8 mouse cellular contexts compared by ENCODE assay signal in the genomic region with DNA sequence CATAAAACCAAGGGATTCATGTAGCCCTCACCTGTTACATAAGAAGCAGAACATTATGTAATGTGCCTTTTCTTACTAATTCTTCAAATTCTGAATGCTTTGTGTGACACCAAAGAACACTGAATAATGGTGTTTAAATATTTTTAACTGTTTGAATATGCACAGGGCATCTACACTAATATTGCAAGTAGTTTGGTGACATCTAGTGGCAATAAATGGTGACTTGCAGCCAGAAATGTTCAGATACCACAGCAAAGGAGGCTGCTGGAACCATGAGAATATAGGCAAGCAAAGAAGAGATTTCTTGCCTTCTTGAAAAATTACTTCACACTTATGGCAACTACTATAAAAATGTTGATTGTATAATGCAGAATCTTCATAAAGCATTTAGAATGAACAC.
DNase-seq lines count a peak whose midpoint lies in the region; ATAC-seq and TF ChIP-seq lines count a peak whose summit lies in the region.

No protein-coding gene starts in this region.

- DNase-seq in kidney, adult 8-10 months = peak; percentile 15 to 21
- peak; percentile 21 for DNase-seq in MEL (ENCODE audit: low read depth, low spot score)
- DNase-seq in embryo, embryonic 11 days = peak; percentile 71
- peak; percentile 26 to 29 for DNase-seq in kidney, postnatal 36 days
- peak; percentile 39 to 63 for DNase-seq in right cerebral cortex, postnatal 36 days (ENCODE audit: low spot score in 2 of 2)
- no peak for DNase-seq in adrenal gland, adult 8-10 months
- no peak for DNase-seq in heart, adult 9 months (ENCODE audit: low spot score in 2 of 2)

- no peaks in the 10 kb centered on the region for H3K27me3 ChIP-seq in kidney, embryonic 15.5 days
- no peaks in the 10 kb centered on the region for H3K27me3 ChIP-seq in MEL (ENCODE audit: control insufficient read depth in 1 of 2, insufficient read depth in 2 of 2, low read length in 2 of 2)

- H3K36me3 ChIP-seq in kidney, embryonic 15.5 days = no peaks in the 10 kb centered on the region
- no peaks in the 10 kb centered on the region for H3K36me3 ChIP-seq in MEL (ENCODE audit: control insufficient read depth in 1 of 2, insufficient read depth in 2 of 2, low read length in 2 of 2)

- no peak overlapping the region for H3K4me2 ChIP-seq in kidney, embryonic 15.5 days

- no peaks in the 10 kb centered on the region for H3K9me3 ChIP-seq in kidney, embryonic 15.5 days (replicated peaks)
- H3K9me3 ChIP-seq in MEL (replicated peaks; ENCODE audit: insufficient read depth, low read length) = no peaks in the 10 kb centered on the region

- H3K9ac ChIP-seq in kidney, embryonic 15.5 days = no peak overlapping the region
- H3K9ac ChIP-seq in MEL (ENCODE audit: control insufficient read depth, low read depth, low read length, poor library complexity, severe bottlenecking) = no peak overlapping the region

- peak in 2 of 3 experiments; percentile 18 to 51; a peak in 3 of 6 replicates for TF ChIP-seq CTCF in MEL (IDR thresholded peaks at IDR 0.05 in 2 of 3, conservative IDR thresholded peaks at IDR 0.05 in 1 of 3; ENCODE audit: control insufficient read depth in 1 of 3, insufficient read depth in 1 of 3, low read depth in 2 of 3, low read length in 3 of 3, poor library complexity in 1 of 3, severe bottlenecking in 1 of 3)

- no peak for TF ChIP-seq POLR2A in MEL (IDR thresholded peaks at IDR 0.05; ENCODE audit: control insufficient read depth in 1 of 2, insufficient read depth in 1 of 2, low read depth in 1 of 2, low read length in 2 of 2, poor library complexity in 1 of 2)

- peak; percentile 69 for TF ChIP-seq RAD21 in MEL (IDR thresholded peaks at IDR 0.05; ENCODE audit: low read depth, low read length)

- H3K4me1 ChIP-seq in kidney, embryonic 15.5 days = no peaks in the 10 kb centered on the region
- no peaks in the 10 kb centered on the region for H3K4me1 ChIP-seq in MEL (ENCODE audit: control insufficient read depth in 1 of 2, insufficient read depth in 2 of 2, low read length in 2 of 2)

- H3K79me2 ChIP-seq in MEL (ENCODE audit: control insufficient read depth, insufficient read depth, low read length, poor library complexity) = no peaks in the 10 kb centered on the region

- no peak overlapping the region for H3K4me3 ChIP-seq in kidney, embryonic 15.5 days (replicated peaks)
- H3K4me3 ChIP-seq in MEL (ENCODE audit: control insufficient read depth in 1 of 2, insufficient read depth in 1 of 2, low read depth in 2 of 2, low read length in 2 of 2) = no peak overlapping the region

- no peak overlapping the region for H3K27ac ChIP-seq in kidney, embryonic 15.5 days
- no peak overlapping the region for H3K27ac ChIP-seq in MEL (ENCODE audit: control insufficient read depth, low read depth, low read length)

- no peak for TF ChIP-seq EP300 in MEL (IDR thresholded peaks at IDR 0.05; ENCODE audit: low read depth in 1 of 2, low read length in 2 of 2)

- no peak for ATAC-seq in kidney, embryonic 15.5 days (replicated peaks; ENCODE audit: low FRiP score)

TF ChIP-seq in MEL, 35 proteins besides CTCF, POLR2A, EP300 and RAD21:
- TF ChIP-seq SMC3 (IDR thresholded peaks at IDR 0.05; ENCODE audit: low read depth, low read length) = peak; percentile 46
- no peak for TF ChIP-seq MAZ (IDR thresholded peaks at IDR 0.05; ENCODE audit: low read depth, low read length)
TF ChIP-seq in MEL: peak in this region for 1.

Comparison
In these comparisons a context has a peak if more than half of its experiments do, and no peak if none do; other contexts are left out.
1. DNase-seq: peak in kidney, adult 8-10 months (2 of 2), MEL (single experiment), embryo, embryonic 11 days (single experiment), kidney, postnatal 36 days (2 of 2) and right cerebral cortex, postnatal 36 days (2 of 2); none in adrenal gland, adult 8-10 months (single experiment) and heart, adult 9 months (0 of 2).